Mouse (Mus musculus) monocyte, adult 5-6 weeks (primary cell): ENCODE data around the gene Arhgef28. TPM values are rescaled to one million over a fixed set of nuclear protein-coding genes. Genes with fewer than 3 reads are reported as not detected.

Experiments used
- ATAC-seq: fragments of 153-309, 156-312 bp; replicated peaks from 2 replicates; pipeline ENCODE4 v1.8.0; 2017; ENCODE audit warnings: mild to moderate bottlenecking; ENCODE audit not compliant: low TSS enrichment, insufficient number of reproducible peaks, severe bottlenecking, poor library complexity, low FRiP score
- total RNA-seq: library from RNA; stranded (forward); fragments of 200-1000, 200-491, 200-594 nt; gene quantifications from 3 replicates; pipeline ENCODE4 v1.2.3, GENCODE M21; 2017

Arhgef28 gene
- total RNA-seq, 1 experiment from 2014 or later = not detected

GRCm38 (mm10) chr13:98003690-98004089 lies 202.5 kb downstream of the Arhgef28 start:
- ATAC-seq = no peak

DNA sequence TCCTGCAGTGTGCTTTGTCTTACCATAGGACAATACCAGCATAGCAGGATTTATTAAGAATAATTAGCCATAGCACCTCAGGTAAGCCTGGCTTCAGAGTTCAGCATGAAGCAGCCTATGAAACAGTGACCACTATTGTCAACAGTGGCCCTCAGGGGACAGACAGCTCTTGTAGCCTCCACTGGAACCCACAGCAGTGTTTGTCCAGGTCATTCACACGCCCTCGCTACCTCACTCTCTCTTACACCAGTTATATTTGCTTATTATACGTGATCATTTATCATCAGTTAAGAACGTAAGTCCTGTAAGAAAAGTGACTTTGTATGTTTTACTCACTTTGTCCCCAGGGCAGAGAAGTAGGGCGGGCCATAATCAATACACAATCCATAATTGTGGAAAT lies 203.6 kb downstream of the Arhgef28 start:
- no peak for ATAC-seq

DNA sequence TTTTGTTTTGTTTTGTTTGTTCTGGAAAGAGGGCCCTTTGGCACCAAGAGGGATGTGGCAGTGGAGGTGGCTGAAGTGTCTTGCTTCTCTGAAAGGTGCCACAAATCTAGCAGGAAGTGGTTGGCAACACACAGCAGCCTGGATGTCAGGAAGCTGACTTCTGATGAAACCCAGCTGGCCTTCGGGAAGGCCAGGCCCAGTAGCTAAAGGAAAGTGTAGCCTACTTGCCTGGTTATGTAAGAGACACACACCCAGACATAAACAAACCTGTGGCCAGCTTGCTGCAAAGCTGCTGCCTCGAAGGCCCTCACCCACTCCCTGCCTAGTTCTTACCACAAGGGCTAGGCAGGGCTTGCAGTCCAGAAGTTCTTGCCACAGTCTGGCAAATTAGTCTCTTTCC lies 204.1 kb downstream of the Arhgef28 start:
- 0 out of 2 replicates have a peak, but pooled peaks have one; percentile 31 for ATAC-seq

DNA sequence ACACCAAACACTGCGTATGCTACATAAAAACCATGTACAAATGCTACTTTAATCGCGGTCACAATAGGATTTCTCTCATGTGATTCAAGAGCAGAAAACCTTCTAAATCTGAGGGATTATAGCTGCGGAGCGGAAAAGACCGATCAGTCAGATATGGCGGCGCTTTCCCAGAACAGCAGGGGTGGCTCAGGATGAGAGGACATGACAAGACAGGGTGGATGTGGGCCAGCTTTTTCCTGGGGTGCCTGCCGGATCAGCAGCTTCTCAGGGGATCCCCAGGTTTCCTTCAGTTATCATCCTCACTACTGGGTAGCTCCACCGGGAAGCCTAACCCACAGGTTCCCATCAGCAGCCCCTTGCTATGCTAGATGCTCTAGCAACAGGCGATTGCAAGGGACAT lies 204.5 kb downstream of the Arhgef28 start:
- ATAC-seq = no peak

GRCm38 (mm10) chr13:98000841-98001240 lies 205.4 kb downstream of the Arhgef28 start:
- no peak for ATAC-seq

DNA sequence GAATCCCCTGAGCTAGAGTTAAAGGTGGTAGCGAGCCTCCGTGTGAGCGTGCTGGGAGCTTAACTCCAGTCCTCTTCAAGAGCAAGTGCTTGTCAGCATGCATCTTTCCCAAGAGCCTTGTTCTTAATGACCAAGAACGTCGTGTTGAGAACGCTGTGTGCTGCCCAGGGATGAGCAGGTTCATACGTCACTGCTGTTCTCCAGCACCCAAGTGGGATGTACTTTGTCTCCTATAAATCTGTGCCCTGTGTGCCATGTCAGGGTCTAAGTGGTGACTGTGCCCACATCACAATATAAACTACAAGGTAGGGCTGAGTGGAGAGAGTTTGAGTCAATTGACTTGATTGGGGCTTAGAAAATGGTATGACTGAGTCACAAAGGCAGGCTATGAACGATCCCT lies 207.1 kb downstream of the Arhgef28 start:
- no peak for ATAC-seq

- no peak for ATAC-seq
Measured at GRCm38 (mm10) chr13:97998570-97998969, 207.7 kb downstream of the Arhgef28 start.

DNA sequence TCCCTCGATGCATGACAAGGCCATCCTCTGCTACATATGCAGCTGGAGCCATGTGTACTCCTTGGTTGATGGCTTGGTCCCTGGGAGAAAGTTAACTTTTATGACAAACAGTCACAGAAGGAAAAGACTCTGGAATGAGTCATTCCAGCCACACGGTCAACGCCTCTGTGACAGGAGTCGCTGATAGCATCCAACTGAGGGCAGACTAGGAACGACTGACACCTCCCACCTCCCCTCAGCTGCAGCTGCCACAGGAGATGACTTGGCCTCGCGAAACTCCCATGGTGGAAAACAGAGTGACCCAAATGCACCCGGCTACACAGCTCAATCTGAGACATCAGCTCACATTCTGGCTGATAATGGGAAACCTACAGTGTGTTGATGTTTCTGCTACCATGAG lies 215.3 kb downstream of the Arhgef28 start:
- ATAC-seq = no peak

DNA sequence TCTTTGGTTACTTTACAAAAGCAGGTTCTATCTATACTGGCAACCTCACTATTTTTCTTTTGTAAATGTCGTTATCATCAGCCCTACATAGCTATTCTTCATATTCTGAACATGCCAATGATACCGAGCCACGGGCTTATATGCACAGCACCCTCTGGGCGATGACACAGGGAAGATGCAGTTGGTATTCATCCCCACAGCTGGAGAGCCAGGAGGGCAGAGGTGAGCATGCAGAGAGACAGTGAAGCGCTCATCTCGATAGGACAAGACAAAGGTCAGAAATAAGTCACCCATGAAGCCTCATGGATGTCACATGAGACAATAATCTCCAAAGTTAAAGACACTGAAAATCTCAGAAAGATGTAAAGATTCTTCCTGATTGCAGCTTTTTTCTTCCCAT lies 217.4 kb downstream of the Arhgef28 start:
- no peak for ATAC-seq

DNA sequence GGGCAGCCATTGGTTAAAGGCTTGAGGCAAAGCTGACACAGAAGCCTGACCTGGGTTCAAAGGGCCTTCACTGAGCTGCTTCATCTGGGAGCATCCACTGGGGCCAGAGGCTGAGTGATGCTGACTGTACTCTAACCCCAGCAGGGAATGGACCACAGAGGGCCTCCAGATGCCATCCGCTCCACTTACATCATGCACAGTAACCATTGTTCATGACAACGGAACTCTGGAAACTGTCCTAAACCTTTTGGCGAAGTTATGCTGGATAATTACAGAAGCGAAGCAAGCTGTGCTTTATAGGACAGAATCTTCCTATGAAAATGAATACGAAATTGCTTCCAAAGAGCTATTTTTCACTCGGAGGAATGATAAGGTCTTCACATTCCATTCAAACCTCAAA lies 219.5 kb downstream of the Arhgef28 start:
- ATAC-seq = no peak

DNA sequence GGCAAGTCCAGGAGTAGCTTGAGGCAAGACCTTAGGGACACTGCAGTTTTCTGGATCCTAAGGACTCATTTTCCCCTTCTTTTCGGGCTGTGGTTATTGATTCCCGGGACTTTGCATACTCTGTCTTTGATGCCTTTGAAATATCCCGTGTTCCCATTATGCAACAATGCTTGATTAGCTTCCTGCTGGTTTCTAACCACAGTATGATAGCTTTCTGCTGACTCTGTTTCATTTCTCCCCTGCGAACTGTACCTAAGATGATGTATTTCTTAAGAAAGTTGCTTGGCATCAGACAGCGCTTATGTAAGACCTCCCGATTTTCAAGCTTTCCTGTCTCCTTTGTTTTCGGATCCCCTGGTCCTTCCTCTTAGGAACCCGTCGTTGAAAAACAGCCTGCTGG lies 229.1 kb downstream of the Arhgef28 start:
- ATAC-seq = no peak

- ATAC-seq = no peak
Measured at GRCm38 (mm10) chr13:97976642-97977041, 229.6 kb downstream of the Arhgef28 start.

- no peak for ATAC-seq
Measured at GRCm38 (mm10) chr13:97974532-97975194, 231.6 kb downstream of the Arhgef28 start.

DNA sequence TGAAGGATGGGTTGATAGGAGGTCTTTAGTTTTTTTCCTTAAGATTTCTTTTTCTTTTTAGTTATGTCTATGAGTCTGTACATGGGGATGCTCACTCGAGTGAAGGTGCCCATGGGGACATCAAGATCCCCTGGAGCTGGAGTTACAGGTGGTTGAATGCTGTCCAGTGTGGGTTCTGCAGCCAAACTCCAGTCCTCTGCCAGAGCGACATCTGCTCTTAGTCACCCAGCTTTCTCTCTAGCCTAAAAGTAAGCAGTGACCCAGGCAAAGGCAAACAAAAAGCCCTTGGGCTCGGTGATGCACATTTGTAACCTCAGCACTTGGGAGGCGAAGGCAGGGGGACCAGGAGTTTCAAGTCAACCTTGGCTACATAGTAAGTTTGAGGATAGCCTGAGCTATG lies 232.3 kb downstream of the Arhgef28 start:
- no peak for ATAC-seq

DNA sequence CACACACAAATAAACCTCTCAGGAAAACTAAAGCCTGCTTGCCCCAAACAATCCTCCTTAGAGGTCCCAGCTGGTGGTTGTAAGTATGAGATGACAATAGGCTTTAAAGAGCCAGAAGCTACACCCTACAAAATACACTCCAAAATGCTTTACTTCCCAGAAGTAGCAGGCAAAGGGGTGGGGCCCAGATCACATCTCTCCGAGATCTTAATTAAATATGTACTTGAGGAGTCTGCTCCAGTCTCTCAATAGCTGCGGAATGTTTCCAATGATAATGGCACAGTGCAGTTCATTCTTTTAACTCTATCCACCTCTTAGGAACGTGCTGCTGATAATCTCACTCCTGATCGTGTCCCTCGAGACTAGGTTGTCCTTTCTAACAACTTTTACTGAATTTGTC lies 240.2 kb downstream of the Arhgef28 start:
- ATAC-seq = no peak

GRCm38 (mm10) chr13:97964892-97965424 lies 241.3 kb downstream of the Arhgef28 start:
- ATAC-seq = no peak

DNA sequence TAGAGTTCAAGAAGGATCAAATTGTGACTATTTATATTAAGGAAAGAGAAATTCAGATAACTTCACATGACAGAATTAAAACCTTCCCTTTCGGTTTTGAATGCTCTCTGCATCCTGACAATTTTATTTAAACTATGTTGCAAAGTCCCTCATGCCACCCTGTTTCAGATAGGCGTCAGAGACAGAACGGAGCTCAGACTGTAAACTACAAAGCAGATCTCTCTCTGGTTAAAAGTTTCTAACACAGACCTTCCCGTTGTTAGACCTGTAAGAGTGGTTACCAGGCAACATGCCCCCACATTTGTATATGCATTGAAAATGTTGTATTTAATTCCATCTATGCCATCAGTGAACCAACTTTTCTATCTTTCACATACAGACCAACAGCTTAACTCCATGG lies 246.1 kb downstream of the Arhgef28 start:
- no peak for ATAC-seq

DNA sequence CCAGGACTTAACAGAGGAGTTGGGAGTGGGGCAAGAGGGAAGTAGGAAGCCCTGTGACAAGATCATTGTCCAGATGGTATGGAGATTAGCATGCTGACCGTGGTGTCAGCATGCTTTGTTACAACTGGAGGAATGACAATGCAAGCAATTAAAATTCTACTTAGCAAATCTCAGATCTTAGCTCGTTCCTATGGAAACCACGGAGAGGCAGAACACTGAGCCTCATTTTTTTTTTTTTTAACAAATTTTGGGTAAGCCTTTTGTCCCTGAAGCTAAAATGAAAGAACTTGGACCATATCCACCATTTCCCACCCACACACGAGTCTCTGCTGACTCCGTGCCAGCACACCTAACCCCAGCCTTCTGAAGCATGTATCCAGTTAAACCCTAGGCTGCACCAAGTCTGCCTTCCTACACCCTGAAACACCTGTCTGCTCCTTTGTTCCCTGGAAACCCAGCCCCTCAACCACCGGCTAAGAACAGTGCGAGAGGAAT lies 246.8 kb downstream of the Arhgef28 start:
- ATAC-seq = no peak

- no peak for ATAC-seq
Measured at GRCm38 (mm10) chr13:97955759-97956158, 250.5 kb downstream of the Arhgef28 start.

DNA sequence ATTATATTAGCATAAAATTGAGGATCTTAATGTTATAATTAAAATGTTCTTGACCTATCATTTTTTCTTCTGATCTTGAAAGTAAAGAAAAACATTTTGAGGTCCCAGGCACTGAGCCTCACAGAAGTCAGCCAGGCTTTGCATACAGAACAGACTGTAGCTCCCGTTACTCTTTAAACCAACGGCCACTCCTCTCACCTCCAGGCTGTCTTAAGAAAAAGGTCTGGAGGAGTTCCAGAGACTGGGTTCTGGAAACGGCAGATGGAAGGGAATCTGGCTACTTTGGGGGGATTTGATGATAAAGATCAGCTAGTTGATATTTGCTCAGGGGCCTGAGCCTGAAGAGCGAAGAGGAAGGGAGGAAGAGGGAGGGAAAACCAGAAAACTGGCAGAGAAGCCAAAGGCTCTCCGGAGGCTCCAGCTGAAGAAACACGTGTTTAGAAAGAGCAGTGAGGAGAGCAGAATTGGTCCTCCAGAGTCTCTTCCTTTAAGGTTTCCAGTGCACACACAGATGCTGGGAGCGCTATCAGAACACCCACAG lies 251.2 kb downstream of the Arhgef28 start:
- no peak for ATAC-seq
